Mouse (Mus musculus): Measurements from ENCODE around the gene Olfr704. TPM values are rescaled to one million over a fixed set of nuclear protein-coding genes. Genes with fewer than 3 reads are reported as not detected.
"Not testable (repeated sequence)": the region's sequence is repeated elsewhere in the genome, so short reads cannot be mapped to it uniquely, and the experiment has no call there.

The Olfr704 gene
- not detected in 2 replicates for polyA plus RNA-seq (2015; fragmentation: Nextera tagmentation; extraction: Ambion mirVana)

DNA sequence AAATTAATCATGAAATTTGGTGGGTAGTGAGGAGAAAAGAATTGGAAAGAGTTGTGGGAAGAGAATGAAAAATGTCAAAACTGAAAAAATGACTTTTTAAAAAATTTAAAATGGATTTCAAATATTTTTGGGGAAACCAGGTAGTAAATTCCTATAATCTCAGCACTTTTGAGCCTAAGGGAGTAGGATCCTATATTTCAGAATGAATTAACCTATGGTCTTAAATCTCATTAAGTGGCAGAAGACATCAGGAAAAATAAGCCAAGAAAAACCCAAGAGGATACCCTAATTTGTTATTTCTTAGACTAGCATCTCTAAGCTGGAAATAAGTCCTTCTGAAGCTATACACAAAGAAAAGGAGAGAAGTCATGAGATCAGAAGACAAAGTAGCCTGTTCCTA is at the start of gene Olfr704:
Olfr704 (plus strand) TSS at position 301 of the 400 bp plus-strand sequence.
- H3K36me3 ChIP-seq: no peaks in the 10 kb centered on the region
- no peaks in the 10 kb centered on the region for H3K9me3 ChIP-seq
- H3K27me3 ChIP-seq: no peaks in the 10 kb centered on the region
- no peak within 1 kb of the TSS for H3K27ac ChIP-seq (replicated peaks)
- H3K9ac ChIP-seq: no peak within 1 kb of the TSS
- no peaks in the 10 kb centered on the region for H3K4me1 ChIP-seq (replicated peaks)
- no peak within 1 kb of the TSS for H3K4me2 ChIP-seq
- H3K4me3 ChIP-seq: no peak within 1 kb of the TSS
- ATAC-seq (ENCODE audit: low read depth): no peak

GRCm38 (mm10) chr7:106813829-106814228 is 49.2 kb upstream of the Olfr704 start, which contains the start of gene Olfr701:
Olfr701 (plus strand) TSS chr7:106814129.
- H3K9ac ChIP-seq: no peak within 1 kb of the TSS
- no peaks in the 10 kb centered on the region for H3K27me3 ChIP-seq
- WGBS: 87% methylated on average over 2 of the region's 2 CpGs
- no peak within 1 kb of the TSS for H3K27ac ChIP-seq (replicated peaks)
- H3K9me3 ChIP-seq: no peaks in the 10 kb centered on the region
- H3K36me3 ChIP-seq: no peaks in the 10 kb centered on the region
- H3K4me1 ChIP-seq (replicated peaks): no peaks in the 10 kb centered on the region
- ATAC-seq (ENCODE audit: low read depth): no peak
- H3K4me2 ChIP-seq: no peak within 1 kb of the TSS
- no peak within 1 kb of the TSS for H3K4me3 ChIP-seq

GRCm38 (mm10) chr7:106815775-106816174 is 47.2 kb upstream of the Olfr704 start:
- no peaks in the 10 kb centered on the region for H3K9me3 ChIP-seq
- ATAC-seq (ENCODE audit: low read depth): no peak
- 70% methylated on average over 2 of the region's 2 CpGs for WGBS
- no peak overlapping the region for H3K4me3 ChIP-seq
- no peaks in the 10 kb centered on the region for H3K27me3 ChIP-seq
- H3K27ac ChIP-seq (replicated peaks): no peak overlapping the region
- no peak overlapping the region for H3K4me2 ChIP-seq
- no peaks in the 10 kb centered on the region for H3K36me3 ChIP-seq
- H3K9ac ChIP-seq: no peak overlapping the region
- no peaks in the 10 kb centered on the region for H3K4me1 ChIP-seq (replicated peaks)

DNA sequence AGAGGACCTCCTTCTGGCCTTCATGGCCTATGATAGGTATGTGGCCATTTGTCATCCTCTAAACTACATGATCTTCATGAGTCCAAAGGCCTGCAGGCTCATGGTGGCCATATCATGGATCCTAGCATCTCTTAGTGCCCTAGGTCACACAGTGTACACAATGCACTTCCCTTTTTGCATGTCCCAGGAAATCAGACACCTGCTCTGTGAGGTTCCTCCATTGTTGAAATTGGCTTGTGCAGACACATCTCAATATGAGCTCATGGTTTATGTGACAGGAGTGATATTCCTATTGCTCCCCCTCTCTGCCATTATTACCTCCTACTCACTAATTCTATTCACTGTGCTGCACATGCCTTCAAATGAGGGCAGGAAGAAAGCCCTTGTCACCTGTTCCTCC is 44.6 kb upstream of the Olfr704 start:
- H3K4me3 ChIP-seq: no peak overlapping the region
- no peaks in the 10 kb centered on the region for H3K9me3 ChIP-seq
- no peak overlapping the region for H3K27ac ChIP-seq (replicated peaks)
- ATAC-seq (ENCODE audit: low read depth): no peak
- H3K4me2 ChIP-seq: no peak overlapping the region
- H3K4me1 ChIP-seq (replicated peaks): no peaks in the 10 kb centered on the region
- no peaks in the 10 kb centered on the region for H3K27me3 ChIP-seq
- H3K36me3 ChIP-seq: no peaks in the 10 kb centered on the region
- H3K9ac ChIP-seq: no peak overlapping the region

DNA sequence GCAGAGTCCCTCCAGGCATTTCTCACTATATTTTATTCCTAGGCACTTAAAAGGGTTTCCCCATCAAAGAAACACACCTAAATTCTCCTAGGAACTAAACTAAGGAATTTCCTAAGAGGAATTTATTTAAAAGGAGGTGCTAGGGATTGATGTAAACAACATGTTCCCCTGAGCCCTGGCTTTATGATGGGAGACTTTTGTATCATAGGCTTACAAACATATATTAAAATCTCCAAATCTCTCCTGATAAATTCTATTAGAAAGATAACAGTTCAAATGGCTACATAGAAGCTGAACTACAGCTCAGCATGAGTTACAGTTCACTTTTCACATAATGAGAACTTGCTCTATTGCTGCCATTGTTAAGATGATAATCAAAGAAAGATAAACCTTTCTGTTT is 29.2 kb upstream of the Olfr704 start, which contains the start of gene Olfr702:
Olfr702 (minus strand) TSS at position 101 of the 400 bp plus-strand sequence.
- H3K27me3 ChIP-seq: no peaks in the 10 kb centered on the region
- H3K4me2 ChIP-seq: no peak within 1 kb of the TSS
- no peaks in the 10 kb centered on the region for H3K4me1 ChIP-seq (replicated peaks)
- ATAC-seq (ENCODE audit: low read depth): no peak
- no peaks in the 10 kb centered on the region for H3K36me3 ChIP-seq
- H3K9ac ChIP-seq: no peak within 1 kb of the TSS
- no peaks in the 10 kb centered on the region for H3K9me3 ChIP-seq
- H3K27ac ChIP-seq (replicated peaks): no peak within 1 kb of the TSS
- no peak within 1 kb of the TSS for H3K4me3 ChIP-seq

DNA sequence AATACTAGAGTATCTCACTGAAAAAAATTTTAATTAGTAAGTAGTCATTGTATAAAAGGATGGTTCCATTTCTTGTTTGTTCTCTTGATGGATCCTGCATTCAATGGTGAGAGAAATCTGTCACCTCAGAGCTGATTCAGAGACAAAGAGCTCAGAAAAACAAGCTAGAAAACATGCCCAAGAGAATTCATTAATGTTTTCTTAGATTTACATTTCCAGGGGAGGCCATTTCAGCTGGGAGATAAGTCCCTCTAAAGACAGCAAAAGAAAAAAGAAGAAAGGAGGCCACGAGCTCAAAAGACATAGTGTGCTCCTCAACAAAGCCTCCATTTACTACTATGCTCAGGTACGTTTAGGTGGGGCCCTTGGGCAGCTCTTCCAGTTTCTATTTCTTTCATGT is 19.9 kb upstream of the Olfr704 start, which contains the start of gene Olfr703:
Olfr703 (plus strand) TSS at position 301 of the 400 bp plus-strand sequence.
- no peaks in the 10 kb centered on the region for H3K27me3 ChIP-seq
- H3K4me2 ChIP-seq: no peak within 1 kb of the TSS
- no peaks in the 10 kb centered on the region for H3K9me3 ChIP-seq
- H3K36me3 ChIP-seq: no peaks in the 10 kb centered on the region
- WGBS: 67% methylated on average over 2 of the region's 2 CpGs
- no peak within 1 kb of the TSS for H3K4me3 ChIP-seq
- ATAC-seq (ENCODE audit: low read depth): no peak
- no peaks in the 10 kb centered on the region for H3K4me1 ChIP-seq (replicated peaks)
- H3K27ac ChIP-seq (replicated peaks): no peak within 1 kb of the TSS
- no peak within 1 kb of the TSS for H3K9ac ChIP-seq

- no peak within 1 kb of the TSS for H3K27ac ChIP-seq (replicated peaks)
- no peak within 1 kb of the TSS for H3K4me3 ChIP-seq
- no peaks in the 10 kb centered on the region for H3K9me3 ChIP-seq
- no peaks in the 10 kb centered on the region for H3K36me3 ChIP-seq
- 86% methylated on average over 3 of the region's 3 CpGs for WGBS
- H3K27me3 ChIP-seq: no peaks in the 10 kb centered on the region
- H3K4me2 ChIP-seq: no peak within 1 kb of the TSS
- ATAC-seq (ENCODE audit: low read depth): no peak
- H3K4me1 ChIP-seq (replicated peaks): no peaks in the 10 kb centered on the region
- no peak within 1 kb of the TSS for H3K9ac ChIP-seq
Measured at GRCm38 (mm10) chr7:106876791-106877190, 13.8 kb downstream of the Olfr704 start, which contains the start of gene Olfr705. Olfr705 (minus strand) TSS chr7:106876891.

DNA sequence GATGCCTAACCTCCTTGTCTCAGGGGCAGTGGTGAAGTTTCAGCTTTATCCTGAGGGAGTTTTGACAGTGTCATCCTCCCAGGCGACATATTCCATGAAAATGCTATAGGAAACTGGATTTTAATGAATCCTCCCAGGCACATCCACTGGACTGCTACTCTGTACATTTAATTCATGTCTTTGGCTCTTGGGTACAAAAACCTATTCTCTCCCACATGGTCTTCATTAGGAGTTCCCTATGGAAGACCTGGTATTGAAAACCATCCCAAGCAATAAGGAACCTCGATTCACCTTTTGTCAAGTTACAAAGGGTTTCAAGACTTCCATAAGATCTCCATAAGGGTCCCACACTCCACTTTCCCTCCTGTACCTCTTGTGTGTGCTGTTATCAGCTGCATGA is 25.1 kb downstream of the Olfr704 start, which contains the start of gene Olfr706:
Olfr706 (minus strand) TSS at position 101 of the 400 bp plus-strand sequence.
- 86% methylated on average over 2 of the region's 2 CpGs for WGBS
- Histone ChIP-seq H3K4me1 (replicated peaks) (no peaks in the 10 kb centered on the region), H3K4me2 (no peak within 1 kb of the TSS), H3K4me3 (no peak within 1 kb of the TSS), H3K36me3 (no peaks in the 10 kb centered on the region), H3K9ac (no peak within 1 kb of the TSS), H3K27me3 (no peaks in the 10 kb centered on the region), H3K27ac (replicated peaks) (no peak within 1 kb of the TSS), H3K9me3 (no peaks in the 10 kb centered on the region)
- no peak for ATAC-seq (ENCODE audit: low read depth)

- H3K9ac ChIP-seq; H3K4me1 ChIP-seq (replicated peaks); H3K4me3 ChIP-seq; H3K4me2 ChIP-seq; H3K27me3 ChIP-seq; H3K27ac ChIP-seq (replicated peaks); ATAC-seq (ENCODE audit: low read depth); H3K36me3 ChIP-seq; H3K9me3 ChIP-seq: not testable (repeated sequence)
- 92% methylated on average over 3 of the region's 3 CpGs for WGBS
Measured at GRCm38 (mm10) chr7:106901141-106901540, 38.2 kb downstream of the Olfr704 start, which contains the start of gene Olfr707. Olfr707 (minus strand) TSS chr7:106901241.

DNA sequence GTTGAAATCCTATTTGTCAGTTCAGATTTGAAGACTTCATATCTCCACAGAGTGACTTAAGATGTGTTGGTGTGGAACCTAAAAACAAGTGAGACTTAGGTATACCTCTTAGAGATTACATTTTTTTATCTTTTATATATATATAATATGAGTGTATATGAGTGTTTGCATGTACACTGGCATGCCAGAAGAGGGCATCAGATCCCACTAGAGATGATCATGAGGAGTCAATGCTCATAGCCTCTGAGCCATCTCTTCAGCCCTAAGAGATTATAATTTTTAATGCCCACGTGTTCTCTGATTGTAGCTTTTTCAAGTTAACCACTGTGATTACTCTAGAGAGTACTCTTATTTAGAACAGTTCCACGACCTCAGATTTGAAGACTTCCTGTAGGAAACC is 44.7 kb downstream of the Olfr704 start, which contains the start of gene Olfr1532-ps1:
Olfr1532-ps1 (plus strand) TSS at position 326 of the 400 bp plus-strand sequence.
- no peak within 1 kb of the TSS for H3K4me3 ChIP-seq
- no peaks in the 10 kb centered on the region for H3K9me3 ChIP-seq
- no peak within 1 kb of the TSS for H3K4me2 ChIP-seq
- no peak for ATAC-seq (ENCODE audit: low read depth)
- H3K36me3 ChIP-seq: no peaks in the 10 kb centered on the region
- 68% methylated on average over 2 of the region's 2 CpGs for WGBS
- H3K27ac ChIP-seq (replicated peaks): no peak within 1 kb of the TSS
- H3K27me3 ChIP-seq: no peaks in the 10 kb centered on the region
- H3K4me1 ChIP-seq (replicated peaks): no peaks in the 10 kb centered on the region
- H3K9ac ChIP-seq: no peak within 1 kb of the TSS

Other genes starting within 250 kb of the Olfr704 start
- gene Olfr693, start 182.6 kb upstream of the Olfr704 start, polyA plus RNA-seq (2015; fragmentation: Nextera tagmentation; extraction: Ambion mirVana): not detected in 2 replicates
- gene Olfr694, start 171.4 kb upstream of the Olfr704 start, polyA plus RNA-seq (2015; fragmentation: Nextera tagmentation; extraction: Ambion mirVana): not detected in 2 replicates
- not detected in 2 replicates for gene Olfr695, start 146.8 kb upstream of the Olfr704 start, polyA plus RNA-seq (2015; fragmentation: Nextera tagmentation; extraction: Ambion mirVana)
- not detected in 2 replicates for gene Olfr697, start 120.7 kb upstream of the Olfr704 start, polyA plus RNA-seq (2015; fragmentation: Nextera tagmentation; extraction: Ambion mirVana)
- gene Olfr698, start 107.8 kb upstream of the Olfr704 start, polyA plus RNA-seq (2015; fragmentation: Nextera tagmentation; extraction: Ambion mirVana): not detected in 2 replicates
- not detected in 2 replicates for gene Olfr699, start 70.0 kb upstream of the Olfr704 start, polyA plus RNA-seq (2015; fragmentation: Nextera tagmentation; extraction: Ambion mirVana)
- gene Olfr700, start 54.4 kb upstream of the Olfr704 start, polyA plus RNA-seq (2015; fragmentation: Nextera tagmentation; extraction: Ambion mirVana): not detected in 2 replicates
- not detected in 2 replicates for gene Olfr701, start 49.1 kb upstream of the Olfr704 start, polyA plus RNA-seq (2015; fragmentation: Nextera tagmentation; extraction: Ambion mirVana)
- not detected in 2 replicates for gene Olfr702, start 29.3 kb upstream of the Olfr704 start, polyA plus RNA-seq (2015; fragmentation: Nextera tagmentation; extraction: Ambion mirVana)
- gene Olfr703, start 19.8 kb upstream of the Olfr704 start, polyA plus RNA-seq (2015; fragmentation: Nextera tagmentation; extraction: Ambion mirVana): not detected in 2 replicates
- not detected in 2 replicates for gene Olfr705, start 13.7 kb downstream of the Olfr704 start, polyA plus RNA-seq (2015; fragmentation: Nextera tagmentation; extraction: Ambion mirVana)
- gene Olfr706, start 25.0 kb downstream of the Olfr704 start, polyA plus RNA-seq (2015; fragmentation: Nextera tagmentation; extraction: Ambion mirVana): not detected in 2 replicates
- gene Olfr707, start 38.1 kb downstream of the Olfr704 start, polyA plus RNA-seq (2015; fragmentation: Nextera tagmentation; extraction: Ambion mirVana): not detected in 2 replicates
- not detected in 2 replicates for gene Olfr1532-ps1, start 44.8 kb downstream of the Olfr704 start, polyA plus RNA-seq (2015; fragmentation: Nextera tagmentation; extraction: Ambion mirVana)
- gene Olfr709-ps1, start 69.0 kb downstream of the Olfr704 start, polyA plus RNA-seq (2015; fragmentation: Nextera tagmentation; extraction: Ambion mirVana): not detected in 2 replicates
- not detected in 2 replicates for gene Olfr710, start 85.1 kb downstream of the Olfr704 start, polyA plus RNA-seq (2015; fragmentation: Nextera tagmentation; extraction: Ambion mirVana)
- gene Olfr6, start 100.8 kb downstream of the Olfr704 start, polyA plus RNA-seq (2015; fragmentation: Nextera tagmentation; extraction: Ambion mirVana): not detected in 2 replicates
- gene Olfr711, start 112.3 kb downstream of the Olfr704 start, polyA plus RNA-seq (2015; fragmentation: Nextera tagmentation; extraction: Ambion mirVana): not detected in 2 replicates
- not detected in 2 replicates for gene Olfr2, start 142.9 kb downstream of the Olfr704 start, polyA plus RNA-seq (2015; fragmentation: Nextera tagmentation; extraction: Ambion mirVana)
- not detected in 2 replicates for gene Olfr713, start 168.0 kb downstream of the Olfr704 start, polyA plus RNA-seq (2015; fragmentation: Nextera tagmentation; extraction: Ambion mirVana)
- gene Olfr714, start 207.8 kb downstream of the Olfr704 start, polyA plus RNA-seq (2015; fragmentation: Nextera tagmentation; extraction: Ambion mirVana): not detected in 2 replicates
- gene Olfr17, start 230.0 kb downstream of the Olfr704 start, polyA plus RNA-seq (2015; fragmentation: Nextera tagmentation; extraction: Ambion mirVana): not detected in 2 replicates
- gene Olfr715b, start 247.2 kb downstream of the Olfr704 start, polyA plus RNA-seq (2015; fragmentation: Nextera tagmentation; extraction: Ambion mirVana): not detected in 2 replicates